Comparison of ENCODE assay signal across 10 mouse cellular contexts in the genomic region with DNA sequence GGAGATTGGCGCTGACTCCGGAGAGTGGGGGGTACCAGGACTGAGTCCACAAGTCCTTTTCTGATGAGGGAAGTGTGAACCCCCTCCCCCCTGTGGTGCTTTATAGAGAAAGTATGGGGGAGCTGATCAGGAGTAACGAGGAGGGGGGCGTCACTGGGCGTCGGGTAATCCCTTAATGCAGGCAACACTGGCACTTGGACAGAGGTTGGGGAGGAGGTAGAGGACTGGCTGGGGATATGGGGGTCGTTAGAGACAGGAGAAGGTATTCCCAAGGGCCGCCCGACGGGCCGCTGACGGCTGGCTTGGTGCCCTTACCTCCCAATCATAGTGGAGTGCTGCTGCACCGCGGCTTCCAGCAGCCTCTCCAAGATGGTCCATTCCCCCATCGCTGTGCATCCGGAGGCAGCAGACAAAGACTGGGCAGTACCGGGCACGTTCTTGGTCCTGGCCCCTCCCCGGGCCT. TPM values are rescaled to one million over a fixed set of nuclear protein-coding genes. Genes with fewer than 3 reads are reported as not detected.
A peak's percentile ranks its signal among the peaks of the same experiment; 100 is the strongest.
DNase-seq lines count a peak whose midpoint lies in the region; ATAC-seq lines count a peak whose summit lies in the region.
"Had no signal": no experiment of that assay in that cellular context is flagged by ENCODE, and none has a peak within 500 bp of the region (broad histone marks: within the 10 kb centered on the region; RNA-seq: fewer than 3 reads in every experiment).

No protein-coding gene starts in this region.

- H3K4me1 ChIP-seq in heart, embryonic 13.5 days: peaks cover 12% of the 10 kb centered on the region
- H3K4me1 ChIP-seq in forebrain, embryonic 12.5 days: peaks cover 11% of the 10 kb centered on the region
- peaks cover 17% of the 10 kb centered on the region for H3K4me1 ChIP-seq in midbrain, embryonic 10.5 days

- H3K9me3 ChIP-seq in heart, embryonic 13.5 days: no peaks in the 10 kb centered on the region
- H3K9me3 ChIP-seq in forebrain, embryonic 12.5 days: no peaks in the 10 kb centered on the region
- no peaks in the 10 kb centered on the region for H3K9me3 ChIP-seq in midbrain, embryonic 10.5 days (replicated peaks)

- no peak overlapping the region for H3K27ac ChIP-seq in heart, embryonic 13.5 days (replicated peaks)
- peak overlapping the region; percentile 63 for H3K27ac ChIP-seq in forebrain, embryonic 12.5 days
- peak overlapping the region; percentile 70 for H3K27ac ChIP-seq in midbrain, embryonic 10.5 days (replicated peaks)

- ATAC-seq in heart, embryonic 13.5 days (ENCODE audit: extremely low read depth, insufficient number of reproducible peaks, low FRiP score, low TSS enrichment): no peak
- peak; percentile 41; the same call in 1 of the 2 replicates for ATAC-seq in cerebellum, adult (ENCODE audit: insufficient number of reproducible peaks, low FRiP score, low TSS enrichment)
- ATAC-seq in forebrain, embryonic 12.5 days (ENCODE audit: low FRiP score): peak; percentile 69

- DNase-seq in heart, adult 18-20 months: no peak
- DNase-seq in midbrain, embryonic 10.5 days (ENCODE audit: low spot score): peak; percentile 23
- DNase-seq in spleen, adult 18-20 months: no peak
- DNase-seq in layer of hippocampus, adult 8-10 months (ENCODE audit: low spot score in 2 of 2): no peak
- DNase-seq in spleen, postnatal 14 days (ENCODE audit: low spot score in 2 of 2): no peak

- no peaks in the 10 kb centered on the region for H3K36me3 ChIP-seq in heart, embryonic 13.5 days
- H3K36me3 ChIP-seq in forebrain, embryonic 12.5 days (replicated peaks): no peaks in the 10 kb centered on the region
- no peaks in the 10 kb centered on the region for H3K36me3 ChIP-seq in midbrain, embryonic 10.5 days
- H3K36me3 ChIP-seq: G1E had no signal

- peak overlapping the region; percentile 93 for H3K4me2 ChIP-seq in heart, embryonic 13.5 days
- H3K4me2 ChIP-seq in forebrain, embryonic 12.5 days: peak overlapping the region; percentile 91

- no peak overlapping the region for H3K9ac ChIP-seq in heart, embryonic 13.5 days
- peak overlapping the region; percentile 59 for H3K9ac ChIP-seq in forebrain, embryonic 12.5 days

- H3K27me3 ChIP-seq in heart, embryonic 13.5 days (replicated peaks): peaks cover 68% of the 10 kb centered on the region
- peaks cover 52% of the 10 kb centered on the region for H3K27me3 ChIP-seq in forebrain, embryonic 12.5 days
- H3K27me3 ChIP-seq in midbrain, embryonic 10.5 days (ENCODE audit: low read depth, poor library complexity, severe bottlenecking): peaks cover 50% of the 10 kb centered on the region

- peak overlapping the region; percentile 56 for H3K4me3 ChIP-seq in heart, embryonic 13.5 days
- peak overlapping the region; percentile 59 for H3K4me3 ChIP-seq in forebrain, embryonic 12.5 days (replicated peaks)
- peak overlapping the region; percentile 69 for H3K4me3 ChIP-seq in midbrain, embryonic 10.5 days

- 5% methylated on average over 19 of the region's 19 CpGs for WGBS in heart, embryonic 13.5 days
- WGBS in forebrain, embryonic 12.5 days: 1% methylated on average over 19 of the region's 19 CpGs
- WGBS in midbrain, embryonic 10.5 days: 6% methylated on average over 19 of the region's 19 CpGs

RNA-seq across cellular contexts. Expression of a gene that starts 0.6 kb away (rescaled TPM):
- not detected in 2 replicates for polyA plus RNA-seq in heart, embryonic 13.5 days (2015; fragmentation: Nextera tagmentation; extraction: Ambion mirVana)
- total RNA-seq in heart, adult 18-20 months (2021): not detected
- polyA plus RNA-seq in forebrain, embryonic 12.5 days (2016; fragmentation: Nextera tagmentation; extraction: Ambion mirVana): 2.2 and 2.6 TPM in 2 replicates
- 0.44 and 1.1 TPM in 2 replicates for polyA plus RNA-seq in midbrain, embryonic 10.5 days (2016; fragmentation: Nextera tagmentation; extraction: Ambion mirVana)
- total RNA-seq in layer of hippocampus, adult 8-10 months (2022): 1 to 10 TPM; 4.8 to 5.8 (median 5.6) TPM
- total RNA-seq: G1E had no signal
- polyA plus RNA-seq: G1E; gonadal fat pad, adult 2 months had no signal

RNA-seq across cellular contexts. Expression of a gene that starts 40.6 kb away (rescaled TPM):
- polyA plus RNA-seq in heart, embryonic 13.5 days (2015; fragmentation: Nextera tagmentation; extraction: Ambion mirVana): 11,395 and 12,800 TPM in 2 replicates
- over 10,000 TPM; 12,452 to 13,048 TPM for total RNA-seq in heart, adult 18-20 months (2021)
- polyA plus RNA-seq in forebrain, embryonic 12.5 days (2016; fragmentation: Nextera tagmentation; extraction: Ambion mirVana): 2.7 and 6.4 TPM in 2 replicates
- polyA plus RNA-seq in midbrain, embryonic 10.5 days (2016; fragmentation: Nextera tagmentation; extraction: Ambion mirVana): 3.1 and 3.6 TPM in 2 replicates
- 1 to 10 TPM in 1 of 4 experiments, not detected in 3; 1.6 TPM for total RNA-seq in layer of hippocampus, adult 8-10 months (2022)
- total RNA-seq: G1E had no signal
- polyA plus RNA-seq: G1E had no signal

Comparison
In these comparisons a context has a peak if more than half of its experiments do, and no peak if none do; other contexts are left out.
1. RNA of a gene that starts 40.6 kb away (polyA plus RNA-seq): 11,395 to 12,800 TPM in heart, embryonic 13.5 days; 2.7 to 6.4 TPM in forebrain, embryonic 12.5 days and 3.1 to 3.6 TPM in midbrain, embryonic 10.5 days; every median in the first group is over 1,000 times any median in the second.
2. Peak in every context shown above with its lines, with median percentiles within 50 percentile points of each other: H3K4me3 ChIP-seq.